Mouse (Mus musculus): ENCODE results near the gene Ank2.

The Ank2 gene

DNA sequence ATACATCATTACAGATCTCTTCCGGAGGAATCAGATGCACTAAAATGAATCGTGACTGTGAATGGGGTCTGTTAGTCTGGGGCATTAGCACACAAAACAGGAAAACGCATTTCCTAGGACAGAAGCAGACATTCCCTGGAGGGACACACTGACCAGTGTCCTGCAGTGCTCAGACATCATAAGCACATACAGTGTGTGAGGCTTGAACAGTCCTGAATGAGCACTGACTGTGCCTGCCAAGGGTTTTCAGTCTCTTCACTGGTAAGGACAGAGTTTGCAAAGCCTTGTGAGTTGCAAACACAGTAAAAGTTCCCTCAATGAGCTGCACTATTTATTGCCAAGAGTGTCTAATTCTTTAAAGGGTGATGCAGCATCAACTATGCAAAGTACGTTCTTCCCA, 613.1 kb downstream of the Ank2 start:
- DNase-seq (ENCODE audit: low spot score in 2 of 2) = no peak

DNA sequence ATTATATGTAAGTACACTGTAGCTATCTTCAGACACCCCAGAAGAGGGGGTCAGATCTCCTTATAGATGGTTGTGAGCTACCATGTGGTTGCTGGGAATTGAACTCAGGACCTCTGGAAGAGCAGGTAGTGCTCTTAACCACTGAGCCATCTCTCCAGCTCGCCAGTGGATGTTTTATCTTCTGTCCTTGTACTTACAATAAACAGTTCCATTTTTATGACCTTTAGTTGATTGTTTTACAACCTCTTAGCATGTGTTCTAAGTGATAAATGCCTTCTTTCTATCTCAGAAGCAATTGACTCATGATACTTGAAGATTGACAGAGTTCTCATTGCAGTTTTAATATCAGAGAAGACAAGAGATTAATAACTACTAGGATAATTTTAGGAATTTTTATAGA, 620.9 kb downstream of the Ank2 start:
- no peak for DNase-seq (ENCODE audit: low spot score in 2 of 2)

All from spleen, postnatal 36 days (tissue).